Mouse (Mus musculus) effector memory CD4-positive, alpha-beta T cell, adult 7 months (primary cell): Measurements from ENCODE around the gene Rrp9. TPM values are rescaled to one million over a fixed set of nuclear protein-coding genes. Genes with fewer than 3 reads are reported as not detected.

Experiments used
- polyA plus RNA-seq: library from polyadenylated mRNA; unstranded; fragments of 100-300 nt; shearing (Covaris generic); gene quantifications from one replicate; pipeline ENCODE4 v1.2.1, GENCODE M21; 2017

The Rrp9 gene
- 69.9 TPM for polyA plus RNA-seq

DNA sequence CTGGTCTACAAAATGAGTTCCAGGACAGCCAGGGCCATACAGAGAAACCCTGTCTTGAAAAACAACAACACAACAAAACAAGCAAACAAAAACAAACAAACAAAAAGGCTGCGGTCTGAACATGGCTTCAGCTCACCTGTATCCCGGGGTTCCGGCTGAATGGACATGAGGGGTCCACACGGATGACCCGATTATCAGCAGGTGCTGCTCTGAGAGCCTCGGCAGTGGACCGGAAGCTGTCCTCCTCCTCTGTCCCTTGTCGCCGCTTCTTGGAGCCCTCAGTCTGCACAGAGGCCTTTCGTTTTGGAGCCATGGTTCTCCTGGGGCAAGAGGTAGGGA lies at the start of gene Rrp9:
Gene Rrp9 (plus strand): TSS at position 301 of the 339 bp plus-strand sequence.

DNA sequence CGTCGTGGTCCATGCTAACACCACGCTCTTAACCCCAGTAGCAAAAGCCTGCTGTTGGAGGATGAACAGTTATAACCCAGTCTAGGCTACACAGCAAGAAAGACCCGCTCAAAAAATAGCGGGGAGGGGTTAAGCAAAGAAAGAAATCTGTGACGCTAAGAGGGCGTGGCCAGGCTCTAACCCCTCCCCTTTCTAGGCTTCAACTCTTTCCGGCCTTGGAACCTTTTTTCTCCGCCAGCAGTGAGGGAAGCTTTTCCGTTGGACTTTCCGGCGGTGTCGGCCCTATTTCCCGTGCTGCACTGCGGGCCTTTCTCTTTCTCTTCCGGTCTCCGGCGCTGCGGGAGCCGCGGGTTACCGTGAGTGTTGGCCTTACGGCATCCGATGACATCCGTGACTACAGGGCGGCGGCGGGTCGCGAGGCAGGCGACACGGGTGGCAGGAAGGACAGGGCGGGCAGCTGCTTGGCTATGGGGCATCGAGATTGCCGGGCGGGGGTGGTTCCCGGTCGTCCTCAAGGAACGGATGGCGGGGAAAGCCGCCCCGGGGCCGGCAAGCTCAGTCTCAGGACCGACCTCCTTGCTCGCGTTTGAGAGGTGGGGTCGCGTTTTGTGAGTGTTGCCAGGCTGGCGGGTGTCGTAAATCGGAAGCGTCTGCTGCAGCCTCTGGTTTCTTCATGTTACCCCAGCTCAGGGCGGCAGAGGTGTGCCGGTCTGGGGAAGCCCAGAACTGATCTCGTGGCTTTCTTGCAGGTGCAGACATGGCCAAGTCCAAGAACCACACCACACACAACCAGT lies 46.3 kb upstream of the Rrp9 start, which contains the start of gene Rpl29:
Gene Rpl29 (plus strand): TSS at position 234 of the 794 bp plus-strand sequence.

DNA sequence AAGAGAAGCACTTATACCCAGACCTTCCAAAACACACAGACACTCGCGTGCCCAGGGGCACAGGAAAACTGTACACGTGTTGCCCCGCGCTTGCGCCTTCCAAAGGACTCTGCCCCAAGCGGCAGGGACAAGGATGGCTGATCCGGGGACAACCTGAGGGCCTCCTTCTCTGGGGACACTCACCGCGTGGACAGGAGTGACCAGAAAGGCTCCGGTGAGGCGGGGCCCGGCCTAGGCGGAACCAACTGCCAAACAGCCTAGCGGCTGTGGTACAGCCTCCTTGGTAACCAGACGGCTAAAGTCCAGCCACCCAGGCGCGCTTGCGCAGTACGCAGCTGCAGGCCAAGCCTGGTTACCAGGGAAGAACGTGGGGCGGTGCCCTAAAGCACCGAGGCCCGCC lies 28.4 kb upstream of the Rrp9 start, which contains the start of the genes Abhd14b and Abhd14a:
Gene Abhd14b (plus strand): TSS at position 112 of the 400 bp plus-strand sequence.
Gene Abhd14a (minus strand): TSS at position 331 of the 400 bp plus-strand sequence.

DNA sequence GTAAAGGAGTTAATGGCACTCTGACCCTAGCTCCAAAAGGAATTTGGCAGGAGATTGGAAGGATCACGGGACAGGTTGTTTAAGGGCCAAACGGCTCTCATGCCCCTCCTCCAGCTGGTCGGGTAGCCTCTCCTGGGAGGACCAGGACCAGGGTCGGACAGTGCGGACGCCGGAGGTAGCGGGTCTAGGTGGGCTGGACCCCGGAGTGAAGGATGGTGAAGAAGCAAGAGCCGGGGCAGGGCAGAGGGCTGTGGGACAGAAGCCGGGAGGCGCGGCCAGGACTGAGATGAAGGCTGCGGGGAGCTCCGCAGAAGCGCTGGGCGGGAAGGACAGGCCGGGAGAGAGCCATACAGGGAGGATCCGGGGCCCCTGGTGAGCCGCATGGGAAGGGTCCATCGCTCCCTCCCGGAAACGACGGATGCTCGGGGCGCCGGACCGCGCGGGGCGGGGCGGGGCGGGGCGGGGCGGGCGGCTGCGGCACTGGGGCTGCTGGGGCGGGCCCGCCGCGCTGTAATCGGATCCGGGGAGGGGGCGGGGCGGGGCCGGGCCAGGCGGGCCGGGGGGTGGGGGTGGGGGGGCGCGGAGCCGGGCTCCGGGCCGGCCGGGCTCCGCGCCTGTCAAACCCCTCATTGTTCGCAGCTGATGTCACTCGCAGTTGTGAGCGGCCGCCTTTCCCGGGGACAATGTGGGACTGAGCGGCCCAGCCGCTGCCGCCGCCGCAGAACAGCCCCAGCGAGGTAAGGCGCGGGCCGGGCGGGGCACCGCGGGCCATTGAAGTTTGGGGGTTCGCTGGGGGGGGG lies 22.3 kb upstream of the Rrp9 start, which contains the start of gene Pcbp4:
Gene Pcbp4 (plus strand): TSS at position 21 of the 800 bp plus-strand sequence.

DNA sequence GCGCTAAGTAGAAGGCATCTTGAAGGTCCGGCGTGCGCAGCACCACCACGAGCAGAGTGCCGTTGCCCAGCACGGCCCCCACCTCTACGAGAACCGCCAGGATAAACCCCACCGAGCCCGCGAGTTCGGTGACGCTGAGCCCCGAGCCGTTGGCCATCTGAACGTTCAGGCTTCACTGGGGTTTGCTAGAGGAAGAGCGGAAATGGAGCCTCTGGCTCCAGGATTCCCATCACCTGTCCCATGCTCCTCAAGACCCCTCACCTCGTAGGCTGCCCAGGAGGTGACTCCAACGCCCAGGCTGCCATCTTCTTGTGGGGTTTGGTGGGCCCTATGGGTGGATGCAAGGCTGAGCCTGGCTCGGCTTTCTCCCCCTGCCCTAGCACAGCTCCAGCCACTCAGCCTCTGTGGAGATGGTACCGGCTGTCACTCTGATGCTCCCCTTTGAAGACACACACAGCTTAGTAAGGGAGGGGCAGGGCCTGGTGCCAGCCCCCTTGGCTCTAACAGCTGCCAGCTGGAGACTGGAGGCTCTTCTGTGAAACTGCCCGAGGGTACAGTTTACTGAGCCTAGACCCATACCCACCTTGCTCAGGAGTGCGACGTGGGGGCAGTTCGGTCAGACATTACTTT lies 10.1 kb upstream of the Rrp9 start, which contains the start of gene Gpr62:
Gene Gpr62 (minus strand): TSS at position 368 of the 630 bp plus-strand sequence.

DNA sequence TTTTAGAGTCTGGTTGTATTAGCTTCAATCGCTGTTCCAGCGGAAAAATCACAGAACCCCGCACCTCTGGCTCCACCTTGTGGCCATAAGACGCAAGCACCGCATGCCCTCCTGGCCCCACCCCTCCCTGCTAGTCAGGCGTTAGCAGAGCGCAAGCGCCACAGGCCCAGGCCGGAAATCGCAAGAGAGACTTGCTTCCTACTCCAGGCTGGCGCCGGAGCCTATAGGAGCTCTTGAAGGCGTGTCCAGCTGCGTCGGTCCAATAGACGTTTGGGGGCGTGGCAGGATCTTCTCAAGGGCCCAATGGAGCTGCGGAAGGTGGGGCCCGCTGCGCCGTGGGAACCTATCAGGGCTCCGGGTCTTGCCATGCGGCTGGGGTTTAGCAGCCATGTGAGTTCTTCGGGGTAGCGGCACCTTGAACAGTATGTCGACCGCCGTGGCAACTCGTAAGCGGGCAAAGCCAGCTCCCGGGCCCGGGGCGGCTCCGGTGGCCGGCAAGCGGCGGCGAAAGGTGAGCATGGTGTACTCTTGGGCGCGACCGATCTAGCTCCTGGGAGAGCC lies 1.2 kb downstream of the Rrp9 start, which contains the start of gene Parp3:
Gene Parp3 (minus strand): TSS at position 26 of the 561 bp plus-strand sequence.

DNA sequence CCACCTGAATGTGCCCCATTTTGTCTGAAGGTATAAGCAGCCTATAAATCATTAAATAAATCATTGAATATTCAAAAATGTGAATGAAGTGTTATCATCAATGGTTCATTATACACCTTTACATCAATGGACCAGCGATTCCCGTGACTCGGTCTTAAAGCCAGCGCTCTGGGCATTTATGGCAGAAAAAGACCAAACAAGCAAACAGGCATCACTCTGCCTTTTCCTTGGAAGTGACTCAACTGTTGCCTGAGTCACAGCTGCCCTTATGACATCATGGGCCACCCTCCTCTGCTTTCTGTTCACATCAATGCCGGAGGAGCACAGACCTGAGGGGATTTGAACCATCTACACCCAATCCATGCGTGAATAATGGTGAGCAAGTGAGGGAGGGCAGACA lies 23.9 kb downstream of the Rrp9 start, which contains the start of gene Iqcf1:
Gene Iqcf1 (plus strand): TSS at position 301 of the 400 bp plus-strand sequence.

DNA sequence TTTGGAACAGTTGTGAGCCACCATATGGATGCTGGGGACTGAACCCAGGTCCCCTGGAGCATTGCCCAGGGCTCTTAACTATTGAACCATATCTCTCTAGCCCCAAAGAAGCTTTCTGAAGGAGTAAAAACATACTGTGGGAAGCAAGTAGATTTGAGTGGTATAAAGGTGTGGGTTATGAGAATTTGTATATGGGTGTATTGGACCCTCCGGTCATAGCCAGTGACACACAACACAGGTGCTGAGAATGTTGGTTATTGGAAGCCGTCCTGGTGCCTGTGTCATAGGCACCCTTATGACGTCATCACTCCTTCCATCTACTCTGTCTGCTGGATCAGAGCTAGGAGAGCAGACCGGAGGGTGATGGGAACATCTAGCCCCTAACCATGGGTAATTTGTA lies 38.5 kb downstream of the Rrp9 start, which contains the start of gene Iqcf5:
Gene Iqcf5 (plus strand): TSS at position 301 of the 400 bp plus-strand sequence.

Other genes with a start within 250 kb of the Rrp9 start
- gene Alas1, start 227.3 kb upstream of the Rrp9 start, polyA plus RNA-seq: 20.0 TPM
- 2.5 TPM for gene Poc1a, start 194.9 kb upstream of the Rrp9 start, polyA plus RNA-seq
- gene Dusp7, start 107.3 kb upstream of the Rrp9 start, polyA plus RNA-seq: 28.5 TPM
- gene Rpl29, start 46.5 kb upstream of the Rrp9 start, polyA plus RNA-seq: 701 TPM
- 28.6 TPM for gene Acy1, start 37.6 kb upstream of the Rrp9 start, polyA plus RNA-seq
- gene Abhd14b, start 28.5 kb upstream of the Rrp9 start, polyA plus RNA-seq: 8.5 TPM
- gene Abhd14a, start 28.3 kb upstream of the Rrp9 start, polyA plus RNA-seq: 27.0 TPM
- 16.2 TPM for gene Pcbp4, start 22.7 kb upstream of the Rrp9 start, polyA plus RNA-seq
- gene Gpr62, start 10.0 kb upstream of the Rrp9 start, polyA plus RNA-seq: not detected
- gene Parp3, start 986 bp downstream of the Rrp9 start, polyA plus RNA-seq: 43.0 TPM
- not detected for gene Iqcf1, start 24.0 kb downstream of the Rrp9 start, polyA plus RNA-seq
- gene Iqcf5, start 38.6 kb downstream of the Rrp9 start, polyA plus RNA-seq: not detected
- gene Iqcf3, start 85.7 kb downstream of the Rrp9 start, polyA plus RNA-seq: 1.1 TPM
- not detected for gene Iqcf4, start 95.0 kb downstream of the Rrp9 start, polyA plus RNA-seq
- gene Iqcf6, start 150.6 kb downstream of the Rrp9 start, polyA plus RNA-seq: not detected
- gene Grm2, start 180.1 kb downstream of the Rrp9 start, polyA plus RNA-seq: 0.29 TPM
- 56.6 TPM for gene Tex264, start 210.0 kb downstream of the Rrp9 start, polyA plus RNA-seq